27 mouse cellular contexts compared by ENCODE assay signal in genomic region chr5:75959809-75960208, GRCm38 (mm10). TPM values are rescaled to one million over a fixed set of nuclear protein-coding genes. Genes with fewer than 3 reads are reported as not detected.
DNase-seq lines count a peak whose midpoint lies in the region; ATAC-seq and TF ChIP-seq lines count a peak whose summit lies in the region.
"Had no signal": no experiment of that assay in that cellular context is flagged by ENCODE, and none has a peak within 500 bp of the region (broad histone marks: within the 10 kb centered on the region; RNA-seq: fewer than 3 reads in every experiment).

No protein-coding gene starts in this region.

- no peak for TF ChIP-seq POLR2A in MEL (IDR thresholded peaks at IDR 0.05; ENCODE audit: control insufficient read depth in 1 of 2, insufficient read depth in 1 of 2, low read depth in 1 of 2, low read length in 2 of 2, poor library complexity in 1 of 2)

- no peaks in the 10 kb centered on the region for H3K79me2 ChIP-seq in MEL (ENCODE audit: control insufficient read depth, insufficient read depth, low read length, poor library complexity)

- no peak overlapping the region for H3K4me3 ChIP-seq in MEL (ENCODE audit: control insufficient read depth in 1 of 2, insufficient read depth in 1 of 2, low read depth in 2 of 2, low read length in 2 of 2)
- H3K4me3 ChIP-seq in liver, embryonic 13.5 days (replicated peaks), result no peak overlapping the region
- H3K4me3 ChIP-seq: embryonic facial prominence, embryonic 12.5 days; embryonic facial prominence, embryonic 15.5 days; heart, embryonic 10.5 days; heart, embryonic 13.5 days had no signal

- TF ChIP-seq RAD21 in MEL (IDR thresholded peaks at IDR 0.05; ENCODE audit: low read depth, low read length), result no peak

- no peak overlapping the region for H3K4me2 ChIP-seq in liver, embryonic 13.5 days
- H3K4me2 ChIP-seq: embryonic facial prominence, embryonic 12.5 days; embryonic facial prominence, embryonic 15.5 days; heart, embryonic 13.5 days; hindbrain, embryonic 14.5 days had no signal

- H3K27ac ChIP-seq in MEL (ENCODE audit: control insufficient read depth, low read depth, low read length), result no peak overlapping the region
- peak overlapping the region; percentile 45; the same call in 1 of the 2 replicates for H3K27ac ChIP-seq in liver, embryonic 13.5 days
- H3K27ac ChIP-seq: embryonic facial prominence, embryonic 12.5 days; embryonic facial prominence, embryonic 15.5 days; heart, embryonic 10.5 days; heart, embryonic 13.5 days; hindbrain, embryonic 14.5 days; hindbrain, postnatal 0 days had no signal

- peaks cover 0 to 12% of the 10 kb centered on the region in 2 experiments; a peak in 2 of 4 replicates for H3K36me3 ChIP-seq in MEL (ENCODE audit: control insufficient read depth in 1 of 2, insufficient read depth in 2 of 2, low read length in 2 of 2)
- no peaks in the 10 kb centered on the region for H3K36me3 ChIP-seq in liver, embryonic 13.5 days
- H3K36me3 ChIP-seq: embryonic facial prominence, embryonic 12.5 days; embryonic facial prominence, embryonic 15.5 days had no signal

- peak; percentile 48; the same call in 1 of the 2 replicates for ATAC-seq in liver, embryonic 13.5 days (ENCODE audit: low read depth)
- peak; percentile 79 for ATAC-seq in megakaryocyte-erythroid progenitor cell, adult 5-6 weeks (replicated peaks; ENCODE audit: low FRiP score, low TSS enrichment, poor library complexity, severe bottlenecking)
- ATAC-seq: CD4-positive, CD25-positive, alpha-beta regulatory T cell, adult 4 months; forebrain, embryonic 14.5 days; forebrain, postnatal 0 days; hindbrain, postnatal 0 days; inflammation-experienced regulatory T-cells, adult 6 months; Patski had no signal

- no peaks in the 10 kb centered on the region for H3K9me3 ChIP-seq in MEL (replicated peaks; ENCODE audit: insufficient read depth, low read length)
- no peaks in the 10 kb centered on the region for H3K9me3 ChIP-seq in liver, embryonic 13.5 days (replicated peaks)
- H3K9me3 ChIP-seq: embryonic facial prominence, embryonic 12.5 days; embryonic facial prominence, embryonic 15.5 days; heart, embryonic 10.5 days; heart, embryonic 13.5 days had no signal

- TF ChIP-seq EP300 in MEL (IDR thresholded peaks at IDR 0.05; ENCODE audit: low read depth in 1 of 2, low read length in 2 of 2), result peak in 1 of 2 experiments; percentile 43; a peak in 1 of 4 replicates

- H3K9ac ChIP-seq in MEL (ENCODE audit: control insufficient read depth, low read depth, low read length, poor library complexity, severe bottlenecking), result no peak overlapping the region
- H3K9ac ChIP-seq in liver, embryonic 13.5 days, result no peak overlapping the region
- H3K9ac ChIP-seq: embryonic facial prominence, embryonic 12.5 days; embryonic facial prominence, embryonic 15.5 days; forebrain, postnatal 0 days; heart, embryonic 13.5 days; hindbrain, embryonic 14.5 days had no signal

- no peak for TF ChIP-seq CTCF in MEL (IDR thresholded peaks at IDR 0.05 in 2 of 3, conservative IDR thresholded peaks at IDR 0.05 in 1 of 3; ENCODE audit: control insufficient read depth in 1 of 3, insufficient read depth in 1 of 3, low read depth in 2 of 3, low read length in 3 of 3, poor library complexity in 1 of 3, severe bottlenecking in 1 of 3)

- peaks cover 0 to 3% of the 10 kb centered on the region in 2 experiments; a peak in 2 of 4 replicates for H3K27me3 ChIP-seq in MEL (ENCODE audit: control insufficient read depth in 1 of 2, insufficient read depth in 2 of 2, low read length in 2 of 2)
- H3K27me3 ChIP-seq in liver, embryonic 13.5 days, result peaks cover 10% of the 10 kb centered on the region
- H3K27me3 ChIP-seq: embryonic facial prominence, embryonic 12.5 days; embryonic facial prominence, embryonic 15.5 days; Patski had no signal

- peak; percentile 62 for DNase-seq in MEL (ENCODE audit: low read depth, low spot score)
- DNase-seq in MEL-GATA-1-ER (ENCODE audit: extremely low read depth, low read depth), result peak; percentile 49
- DNase-seq in liver, embryonic 13.5 days, result peak; percentile 11
- no peak for DNase-seq in left cerebral cortex, adult 9 months (ENCODE audit: low spot score in 2 of 2)
- no peak for DNase-seq in frontal cortex, postnatal 25 days (ENCODE audit: low spot score in 2 of 2)
- DNase-seq: adrenal gland, postnatal 10 days; adrenal gland, postnatal 36 days; cerebellum, adult 11-12 months; cerebellum, adult 8-10 months; cerebellum, postnatal 10 days; cerebellum, postnatal 36 days; forebrain, postnatal 0 days; gastrocnemius, postnatal 25 days; heart, adult 18-20 months; heart, postnatal 14 days; heart, postnatal 4 days had no signal

- WGBS in liver, embryonic 13.5 days (ENCODE audit: insufficient replicate concordance), result 24% methylated on average over 3 of the region's 3 CpGs

- H3K4me1 ChIP-seq in MEL (ENCODE audit: control insufficient read depth in 1 of 2, insufficient read depth in 2 of 2, low read length in 2 of 2), result peaks cover 0 to 20% of the 10 kb centered on the region in 2 experiments; a peak in 2 of 4 replicates
- H3K4me1 ChIP-seq in liver, embryonic 13.5 days (replicated peaks), result peaks cover 41% of the 10 kb centered on the region
- H3K4me1 ChIP-seq: embryonic facial prominence, embryonic 12.5 days; embryonic facial prominence, embryonic 15.5 days had no signal

TF ChIP-seq in MEL, 35 proteins besides CTCF, POLR2A, EP300 and RAD21:
- TF ChIP-seq TBP (IDR thresholded peaks at IDR 0.05; ENCODE audit: low read depth, low read length) (no peak), BHLHE40 (IDR thresholded peaks at IDR 0.05; ENCODE audit: borderline replicate concordance, low read depth, low read length) (no peak), HCFC1 (IDR thresholded peaks at IDR 0.05; ENCODE audit: low read depth, low read length) (no peak), CHD1 (IDR thresholded peaks at IDR 0.05; ENCODE audit: low read depth, low read length) (no peak), NELFE (IDR thresholded peaks at IDR 0.05; ENCODE audit: low read depth, low read length) (no peak)

RNA-seq across cellular contexts. Expression of gene Kdr, which starts 18.4 kb away (rescaled TPM):
- not detected in 2 replicates for total RNA-seq in MEL (2012; rRNA removed)
- under 1 TPM in 1 of 2 experiments, not detected in 1; 0.06 TPM for polyA plus RNA-seq in MEL (2012; ENCODE audit: insufficient read depth in 1 of 2, insufficient read length in 2 of 2, low read depth in 1 of 2, low replicate concordance in 2 of 2, missing spikeins in 1 of 2)
- polyA plus RNA-seq in liver, embryonic 13.5 days (2015; fragmentation: Nextera tagmentation; extraction: Ambion mirVana), result 7.7 and 10.0 TPM in 2 replicates
- total RNA-seq in megakaryocyte-erythroid progenitor cell, adult 5-6 weeks (2014; fragmentation: Nextera tagmentation), result 0.46 TPM in 1 of 2 replicates, not detected in the other
- total RNA-seq in megakaryocyte-erythroid progenitor cell, adult 5-6 weeks (2017), result 0.56 and 0.84 TPM in 2 replicates
- polyA plus RNA-seq: Patski had no signal

Comparison
In these comparisons a context has a peak if more than half of its experiments do, and no peak if none do; other contexts are left out.
1. DNase-seq: peak in MEL (single experiment), MEL-GATA-1-ER (single experiment) and liver, embryonic 13.5 days (single experiment); none in left cerebral cortex, adult 9 months (0 of 2) and frontal cortex, postnatal 25 days (0 of 2).